Mouse (Mus musculus) small intestine, adult 2 months (tissue): ENCODE results near the gene H2afv. TPM values are rescaled to one million over a fixed set of nuclear protein-coding genes. Genes with fewer than 3 reads are reported as not detected.

Experiments
- H3K27ac ChIP-seq: fragments of 200-500 bp; 2 replicates; pipeline ENCODE4 v1.5.1; 2012; ENCODE audit warnings: low read depth, low read length, control low read depth, inconsistent platforms; ENCODE audit not compliant: insufficient read depth
- H3K27me3 ChIP-seq: fragments of 200-500 bp; 2 replicates; pipeline ENCODE4 v1.6.1; 2012; ENCODE audit warnings: mild to moderate bottlenecking, moderate library complexity, low read length, inconsistent platforms; ENCODE audit not compliant: control insufficient read depth, insufficient read depth
- H3K36me3 ChIP-seq: fragments of 200-500 bp; 2 replicates; pipeline ENCODE4 v1.6.1; 2012; ENCODE audit warnings: mild to moderate bottlenecking, low read length, control low read depth, inconsistent platforms; ENCODE audit not compliant: control insufficient read depth, insufficient read depth
- H3K4me1 ChIP-seq: fragments of 200-500 bp; 2 replicates; pipeline ENCODE4 v1.6.1; 2012; ENCODE audit warnings: low read length, inconsistent platforms, mixed read lengths; ENCODE audit not compliant: control insufficient read depth, insufficient read depth, insufficient read length
- H3K4me3 ChIP-seq: fragments of 200-500 bp; 2 replicates; pipeline ENCODE4 v1.5.1; 2012; ENCODE audit warnings: low read depth, mild to moderate bottlenecking, control low read depth, inconsistent platforms, low read length, moderate library complexity
- CTCF ChIP-seq: fragments of 200-500 bp; IDR thresholded peaks from 2 replicates; pipeline ENCODE4 v1.5.1; 2012; ENCODE audit warnings: low read depth, mild to moderate bottlenecking, control low read depth, inconsistent platforms, low read length, moderate library complexity, mixed read lengths; ENCODE audit not compliant: insufficient replicate concordance, insufficient read length; ENCODE audit errors: extremely low read depth
- POLR2A ChIP-seq: fragments of 200-500 bp; IDR thresholded peaks from 2 replicates; pipeline ENCODE4 v1.6.1; 2012; ENCODE audit warnings: low read depth, mild to moderate bottlenecking, control low read depth, inconsistent platforms, low read length, moderate library complexity
- WGBS: fragments of 180-500 bp; shearing (Covaris S2); methylation state at CpG from one replicate; pipeline ENCODE4 v1.1.7; 2018; 5-methylcytosine and 5-hydroxymethylcytosine counted together
- polyA plus RNA-seq: library from polyadenylated mRNA; depleted of rRNA; stranded (reverse); fragments of >200 nt; gene quantifications from 2 replicates; pipeline ENCODE4 v1.2.3, GENCODE M21; 2012; rRNA removed

The H2afv gene
- polyA plus RNA-seq = 63.8 and 141 TPM in 2 replicates

- TF ChIP-seq CTCF (peak; percentile 27; the same call in 1 of the 2 replicates), POLR2A (peak; percentile 56; the same call in 1 of the 2 replicates)
- under 1% methylated on average over 80 of the region's 80 CpGs for WGBS
- H3K27me3 ChIP-seq = no peaks in the 10 kb centered on the region
- H3K27ac ChIP-seq = peak within 1 kb of the TSS; percentile 71
- peak within 1 kb of the TSS; percentile 78 for H3K4me3 ChIP-seq
- peaks cover 8% of the 10 kb centered on the region for H3K4me1 ChIP-seq
- H3K36me3 ChIP-seq = peaks cover 5% of the 10 kb centered on the region
These were observed at the start of gene H2afv for GRCm38 (mm10) chr11:6444077-6444853. Gene H2afv (minus strand): TSS chr11:6444443.

DNA sequence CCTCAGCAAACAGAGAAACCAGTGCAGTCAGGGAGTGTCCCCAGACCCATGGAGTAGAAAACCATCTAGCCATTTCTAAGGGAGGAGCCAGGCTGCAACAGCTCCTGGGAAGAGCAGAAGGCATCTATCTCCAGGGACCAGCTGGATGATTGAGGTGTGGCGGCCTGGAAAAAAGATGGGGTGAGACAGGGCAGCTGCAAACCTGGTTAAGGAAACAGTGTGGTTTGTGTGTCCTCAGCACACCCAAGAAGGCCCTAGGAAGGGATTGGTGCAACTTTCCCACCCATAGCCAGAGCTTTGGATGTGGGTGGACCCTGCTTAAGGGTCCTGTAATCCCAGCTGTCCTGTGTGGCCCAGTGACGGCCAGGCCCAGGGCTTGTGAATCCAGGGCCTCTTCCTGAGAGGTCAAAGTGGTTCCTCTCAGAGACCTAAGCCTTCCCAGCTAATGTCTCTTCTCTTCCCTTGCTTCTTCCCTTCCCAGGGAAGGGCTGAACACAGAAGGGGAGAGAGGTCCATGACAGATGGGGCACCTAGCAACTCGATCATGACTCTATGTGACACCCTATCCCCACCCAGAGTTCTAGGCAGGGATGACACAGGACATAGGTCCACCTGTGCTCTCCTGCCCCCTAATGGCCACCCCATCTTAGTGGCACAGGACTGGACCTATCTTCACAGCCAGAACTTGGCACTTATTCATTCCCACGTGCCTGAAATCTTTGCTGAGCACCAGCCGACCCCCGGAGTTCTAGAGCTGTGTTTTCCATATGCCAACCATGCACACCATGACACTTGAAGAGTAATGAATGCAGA lies 45.7 kb upstream of the H2afv start:
- Histone ChIP-seq H3K27me3 (no peaks in the 10 kb centered on the region), H3K4me3 (no peak overlapping the region), H3K27ac (no peak overlapping the region), H3K4me1 (0 out of 2 replicates have a peak, but pooled peaks cover 2% of the 10 kb centered on the region), H3K36me3 (no peaks in the 10 kb centered on the region)
- 42% methylated on average over 6 of the region's 6 CpGs for WGBS
- TF ChIP-seq CTCF = peak; percentile 61; the same call in 1 of the 2 replicates
- no peak for TF ChIP-seq POLR2A

DNA sequence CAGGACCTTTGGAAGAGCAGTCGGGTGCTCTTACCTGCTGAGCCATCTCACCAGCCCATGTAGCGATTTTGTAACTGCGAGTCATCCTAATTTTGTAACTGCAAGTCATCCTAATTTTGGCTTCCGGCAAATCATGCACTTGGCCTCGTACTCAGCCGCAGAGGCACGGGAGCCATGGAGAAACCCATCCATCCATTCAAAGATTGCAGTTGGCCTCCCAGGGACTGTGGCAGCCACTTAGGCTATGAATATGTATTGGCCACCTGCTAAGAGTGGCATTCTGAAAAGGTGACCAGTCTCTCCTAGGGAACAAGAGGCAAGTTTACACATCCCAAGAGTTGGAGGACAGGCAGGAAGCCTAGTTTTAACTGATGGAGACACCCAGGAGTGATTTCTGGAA lies 45.0 kb upstream of the H2afv start:
- no peak overlapping the region for H3K4me3 ChIP-seq
- no peak overlapping the region for H3K27ac ChIP-seq
- no peaks in the 10 kb centered on the region for H3K27me3 ChIP-seq
- TF ChIP-seq POLR2A (no peak), CTCF (no peak)
- 94% methylated on average over 7 of the region's 7 CpGs for WGBS
- no peaks in the 10 kb centered on the region for H3K36me3 ChIP-seq
- H3K4me1 ChIP-seq = 0 out of 2 replicates have a peak, but pooled peaks cover 2% of the 10 kb centered on the region

GRCm38 (mm10) chr11:6488041-6488684 lies 43.9 kb upstream of the H2afv start:
- Histone ChIP-seq H3K4me1 (0 out of 2 replicates have a peak, but pooled peaks cover 2% of the 10 kb centered on the region), H3K27ac (no peak overlapping the region), H3K27me3 (no peaks in the 10 kb centered on the region), H3K4me3 (no peak overlapping the region), H3K36me3 (no peaks in the 10 kb centered on the region)
- TF ChIP-seq POLR2A (no peak), CTCF (no peak)
- 94% methylated on average over 5 of the region's 5 CpGs for WGBS

- TF ChIP-seq CTCF (no peak), POLR2A (no peak)
- no peak overlapping the region for H3K4me3 ChIP-seq
- WGBS = 49% methylated on average over 7 of the region's 7 CpGs
- 0 out of 2 replicates have a peak, but pooled peaks cover 2% of the 10 kb centered on the region for H3K4me1 ChIP-seq
- no peaks in the 10 kb centered on the region for H3K36me3 ChIP-seq
- no peak overlapping the region for H3K27ac ChIP-seq
- H3K27me3 ChIP-seq = no peaks in the 10 kb centered on the region
These were observed 43.3 kb upstream of the H2afv start for GRCm38 (mm10) chr11:6487496-6487895.

GRCm38 (mm10) chr11:6486916-6487315 lies 42.7 kb upstream of the H2afv start:
- WGBS = 61% methylated on average over 6 of the region's 6 CpGs
- no peaks in the 10 kb centered on the region for H3K27me3 ChIP-seq
- H3K36me3 ChIP-seq = no peaks in the 10 kb centered on the region
- TF ChIP-seq CTCF (no peak), POLR2A (no peak)
- no peak overlapping the region for H3K4me3 ChIP-seq
- no peak overlapping the region for H3K27ac ChIP-seq
- 0 out of 2 replicates have a peak, but pooled peaks cover 2% of the 10 kb centered on the region for H3K4me1 ChIP-seq

- no peaks in the 10 kb centered on the region for H3K27me3 ChIP-seq
- no peak overlapping the region for H3K4me3 ChIP-seq
- H3K4me1 ChIP-seq = 0 out of 2 replicates have a peak, but pooled peaks cover 2% of the 10 kb centered on the region
- no peak overlapping the region for H3K27ac ChIP-seq
- 48% methylated on average over 3 of the region's 3 CpGs for WGBS
- TF ChIP-seq POLR2A (no peak), CTCF (no peak)
- no peaks in the 10 kb centered on the region for H3K36me3 ChIP-seq
These were observed 40.2 kb upstream of the H2afv start for GRCm38 (mm10) chr11:6484244-6484959.
